Mouse (Mus musculus): Measurements from ENCODE around the gene H2-Ab1. TPM values are rescaled to one million over a fixed set of nuclear protein-coding genes. Genes with fewer than 3 reads are reported as not detected.

The H2-Ab1 gene
- 61.1 and 90.6 TPM in 2 replicates for polyA plus RNA-seq (2015; fragmentation: Nextera tagmentation; extraction: Ambion mirVana)

DNA sequence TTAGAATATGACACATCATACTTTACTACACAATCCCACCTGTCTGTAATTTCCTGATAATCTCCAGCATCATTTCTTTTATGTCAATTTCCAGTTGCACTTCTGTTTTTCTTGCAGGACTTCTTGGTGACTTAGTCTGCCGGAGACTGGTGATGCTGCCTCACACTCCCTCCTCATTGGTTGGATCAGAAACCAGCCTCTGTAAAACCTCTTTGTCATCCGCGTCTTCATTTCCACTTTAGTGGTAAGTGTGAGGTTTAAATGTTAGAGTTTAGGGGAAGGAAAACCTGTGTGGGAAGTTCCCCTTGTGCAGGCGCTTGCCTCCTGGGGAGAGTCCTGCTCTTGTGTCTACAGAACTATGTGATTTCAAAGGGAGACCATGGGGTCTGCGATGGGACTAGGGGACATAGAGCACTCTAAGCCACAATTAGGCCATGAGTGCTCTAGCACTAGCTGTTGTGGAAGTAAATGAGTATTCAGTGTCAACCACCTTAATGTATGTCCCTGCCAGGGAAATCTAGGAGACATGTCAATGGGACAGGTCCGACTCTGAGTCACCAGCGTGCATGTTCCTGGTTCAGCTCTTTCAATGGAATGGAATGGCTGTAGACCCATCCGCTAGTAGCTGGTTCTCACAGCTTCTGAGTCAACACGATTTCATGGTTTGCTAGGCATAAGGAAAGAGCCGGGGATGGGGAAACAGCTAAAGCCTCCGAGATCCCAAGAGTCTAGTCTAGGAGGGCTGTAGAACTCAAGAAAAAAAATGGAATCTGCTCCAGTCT is at the start of gene H2-Ab1:
Gene H2-Ab1, plus strand, starts transcription at position 96 of the 782 bp plus-strand sequence.

DNA sequence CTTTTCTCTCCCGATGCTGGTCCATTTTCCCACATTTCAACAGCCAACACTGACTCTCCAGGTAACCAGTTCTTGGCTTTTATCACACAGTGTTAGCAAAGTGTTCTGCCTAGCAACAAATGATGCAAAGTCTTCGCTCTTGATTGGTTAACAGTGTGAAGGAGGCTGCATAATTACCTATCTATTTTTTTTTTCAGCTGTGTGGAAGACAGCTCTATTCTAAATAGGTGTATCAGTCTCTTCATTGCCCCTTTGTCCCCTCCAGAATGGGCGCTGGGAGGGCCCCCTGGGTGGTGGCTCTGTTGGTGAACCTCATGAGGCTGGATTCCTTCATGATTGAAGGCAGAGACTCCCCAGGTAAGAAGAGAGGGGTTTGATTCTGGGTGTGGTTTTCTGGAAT is 18.8 kb upstream of the H2-Ab1 start, which contains the start of gene H2-Ob:
Gene H2-Ob, plus strand, starts transcription at position 198 of the 400 bp plus-strand sequence.

DNA sequence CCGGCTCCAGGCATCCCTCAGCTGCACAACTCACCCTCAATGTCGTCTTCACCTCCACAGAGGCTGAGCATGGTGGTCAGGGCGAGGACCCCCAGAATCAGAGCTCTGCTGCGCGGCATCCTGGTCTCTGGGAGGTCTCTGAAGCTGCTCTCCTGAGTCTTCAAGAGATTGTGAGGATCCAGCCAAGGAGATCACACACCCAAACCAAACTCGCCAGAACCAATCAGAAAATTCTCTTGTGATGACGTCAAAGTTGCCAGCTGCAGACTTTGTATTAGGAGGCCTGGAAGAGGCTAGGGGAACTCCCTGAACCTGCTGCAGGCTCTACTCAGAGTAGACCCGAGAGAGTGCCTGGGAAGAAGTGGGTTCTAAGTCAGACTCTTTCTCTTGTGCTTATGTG is 30.2 kb downstream of the H2-Ab1 start, which contains the start of gene H2-Aa:
Gene H2-Aa, minus strand, starts transcription at position 176 of the 400 bp plus-strand sequence.

DNA sequence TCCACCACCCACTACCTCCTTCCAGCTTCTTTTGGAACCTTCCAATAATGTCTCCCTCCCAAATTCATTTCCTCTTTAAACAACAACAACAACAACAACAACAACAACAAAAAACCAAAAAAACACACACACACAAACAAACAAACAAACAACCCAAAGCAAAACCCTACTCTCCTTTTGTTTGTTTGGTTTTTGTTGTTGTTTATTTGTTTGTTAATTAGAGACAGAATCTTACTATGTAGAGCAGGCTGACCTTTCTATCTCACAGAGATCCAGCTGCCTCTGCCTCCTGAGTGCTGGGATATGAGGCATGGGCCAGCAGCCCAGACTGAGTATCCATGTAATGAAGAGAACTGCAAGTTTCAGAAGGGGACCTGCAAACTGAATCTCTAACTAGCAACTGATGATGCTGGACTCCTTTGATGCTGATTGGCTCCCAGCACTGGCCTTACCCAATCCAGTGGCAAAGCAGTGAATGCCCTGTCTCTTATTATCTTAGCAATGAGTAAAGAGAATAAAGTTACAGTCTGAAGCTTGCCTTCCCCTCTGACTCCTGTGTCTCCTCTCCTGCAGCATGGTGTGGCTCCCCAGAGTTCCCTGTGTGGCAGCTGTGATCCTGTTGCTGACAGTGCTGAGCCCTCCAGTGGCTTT is 48.0 kb downstream of the H2-Ab1 start, which contains the start of gene H2-Eb1:
Gene H2-Eb1, plus strand, starts transcription at position 488 of the 651 bp plus-strand sequence.

Other genes starting within 250 kb of the H2-Ab1 start
- 8.9 and 11.6 TPM in 2 replicates for gene Ring1, start 233.0 kb upstream of the H2-Ab1 start, polyA plus RNA-seq (2015; fragmentation: Nextera tagmentation; extraction: Ambion mirVana)
- 36.1 and 46.0 TPM in 2 replicates for gene H2-Ke6, start 229.6 kb upstream of the H2-Ab1 start, polyA plus RNA-seq (2015; fragmentation: Nextera tagmentation; extraction: Ambion mirVana)
- 58.1 and 68.4 TPM in 2 replicates for gene Slc39a7, start 226.0 kb upstream of the H2-Ab1 start, polyA plus RNA-seq (2015; fragmentation: Nextera tagmentation; extraction: Ambion mirVana)
- gene Rxrb, start 225.9 kb upstream of the H2-Ab1 start, polyA plus RNA-seq (2015; fragmentation: Nextera tagmentation; extraction: Ambion mirVana): 26.4 and 30.3 TPM in 2 replicates
- gene Col11a2, start 218.3 kb upstream of the H2-Ab1 start, polyA plus RNA-seq (2015; fragmentation: Nextera tagmentation; extraction: Ambion mirVana): 0.32 and 0.93 TPM in 2 replicates
- gene H2-Oa, start 165.3 kb upstream of the H2-Ab1 start, polyA plus RNA-seq (2015; fragmentation: Nextera tagmentation; extraction: Ambion mirVana): 2.5 and 4.4 TPM in 2 replicates
- gene H2-DMa, start 138.1 kb upstream of the H2-Ab1 start, polyA plus RNA-seq (2015; fragmentation: Nextera tagmentation; extraction: Ambion mirVana): 19.0 and 25.7 TPM in 2 replicates
- 56.4 and 65.3 TPM in 2 replicates for gene Brd2, start 135.1 kb upstream of the H2-Ab1 start, polyA plus RNA-seq (2015; fragmentation: Nextera tagmentation; extraction: Ambion mirVana)
- 4.8 and 5.6 TPM in 2 replicates for gene H2-DMb2, start 114.4 kb upstream of the H2-Ab1 start, polyA plus RNA-seq (2015; fragmentation: Nextera tagmentation; extraction: Ambion mirVana)
- 4.4 and 8.9 TPM in 2 replicates for gene H2-DMb1, start 104.6 kb upstream of the H2-Ab1 start, polyA plus RNA-seq (2015; fragmentation: Nextera tagmentation; extraction: Ambion mirVana)
- 15.1 and 20.2 TPM in 2 replicates for gene Tap1, start 70.1 kb upstream of the H2-Ab1 start, polyA plus RNA-seq (2015; fragmentation: Nextera tagmentation; extraction: Ambion mirVana)
- gene Psmb9, start 69.9 kb upstream of the H2-Ab1 start, polyA plus RNA-seq (2015; fragmentation: Nextera tagmentation; extraction: Ambion mirVana): 33.4 and 43.3 TPM in 2 replicates
- 65.0 and 89.6 TPM in 2 replicates for gene Psmb8, start 60.0 kb upstream of the H2-Ab1 start, polyA plus RNA-seq (2015; fragmentation: Nextera tagmentation; extraction: Ambion mirVana)
- gene Tap2, start 54.2 kb upstream of the H2-Ab1 start, polyA plus RNA-seq (2015; fragmentation: Nextera tagmentation; extraction: Ambion mirVana): 21.0 and 29.0 TPM in 2 replicates
- gene H2-Ob, start 18.8 kb upstream of the H2-Ab1 start, polyA plus RNA-seq (2015; fragmentation: Nextera tagmentation; extraction: Ambion mirVana): 2.4 and 3.9 TPM in 2 replicates
- 36.2 and 55.0 TPM in 2 replicates for gene H2-Aa, start 30.1 kb downstream of the H2-Ab1 start, polyA plus RNA-seq (2015; fragmentation: Nextera tagmentation; extraction: Ambion mirVana)
- gene H2-Eb1, start 48.2 kb downstream of the H2-Ab1 start, polyA plus RNA-seq (2015; fragmentation: Nextera tagmentation; extraction: Ambion mirVana): 23.4 and 39.6 TPM in 2 replicates
- gene H2-Eb2, start 68.0 kb downstream of the H2-Ab1 start, polyA plus RNA-seq (2015; fragmentation: Nextera tagmentation; extraction: Ambion mirVana): 0.07 and 0.08 TPM in 2 replicates
- 0.20 and 0.27 TPM in 2 replicates for gene Btnl2, start 97.1 kb downstream of the H2-Ab1 start, polyA plus RNA-seq (2015; fragmentation: Nextera tagmentation; extraction: Ambion mirVana)
- gene Btnl1, start 119.4 kb downstream of the H2-Ab1 start, polyA plus RNA-seq (2015; fragmentation: Nextera tagmentation; extraction: Ambion mirVana): 0.07 and 0.14 TPM in 2 replicates
- 0.20 and 0.57 TPM in 2 replicates for gene BC051142, start 141.1 kb downstream of the H2-Ab1 start, polyA plus RNA-seq (2015; fragmentation: Nextera tagmentation; extraction: Ambion mirVana)
- not detected in 2 replicates for gene Btnl4, start 219.6 kb downstream of the H2-Ab1 start, polyA plus RNA-seq (2015; fragmentation: Nextera tagmentation; extraction: Ambion mirVana)

All from spleen, postnatal 0 days (tissue).